Mouse (Mus musculus) ovary, postnatal 10 days (tissue): ENCODE results near the gene Stard3.
"Not testable (repeated sequence)": the region's sequence is repeated elsewhere in the genome, so short reads cannot be mapped to it uniquely, and the experiment has no call there.

Source experiments
- DNase-seq: peaks from one replicate; pipeline ENCODE4 v3.0.0; 2022; ENCODE audit warnings: low spot score

The Stard3 gene

DNA sequence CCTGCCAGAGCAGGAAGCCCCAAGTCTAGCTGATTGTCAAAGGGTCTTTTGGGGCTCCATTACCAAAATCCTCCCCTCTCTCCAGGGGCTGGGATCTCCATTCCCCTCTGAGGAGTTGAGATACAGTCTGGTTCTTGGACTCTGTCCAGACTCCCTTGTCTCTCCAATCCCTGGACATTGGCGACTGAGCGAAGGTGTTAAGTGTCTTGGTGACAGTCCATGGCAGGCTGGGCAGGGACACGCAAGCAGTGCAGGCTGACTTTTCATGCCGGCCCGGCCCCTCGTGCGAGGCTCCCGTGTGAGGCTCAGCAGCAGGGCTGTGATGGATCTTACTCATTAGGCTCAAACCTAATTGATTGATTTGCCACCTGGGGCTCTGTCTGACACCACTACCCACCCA, 16.1 kb downstream of the Stard3 start:
- no peak for DNase-seq

DNA sequence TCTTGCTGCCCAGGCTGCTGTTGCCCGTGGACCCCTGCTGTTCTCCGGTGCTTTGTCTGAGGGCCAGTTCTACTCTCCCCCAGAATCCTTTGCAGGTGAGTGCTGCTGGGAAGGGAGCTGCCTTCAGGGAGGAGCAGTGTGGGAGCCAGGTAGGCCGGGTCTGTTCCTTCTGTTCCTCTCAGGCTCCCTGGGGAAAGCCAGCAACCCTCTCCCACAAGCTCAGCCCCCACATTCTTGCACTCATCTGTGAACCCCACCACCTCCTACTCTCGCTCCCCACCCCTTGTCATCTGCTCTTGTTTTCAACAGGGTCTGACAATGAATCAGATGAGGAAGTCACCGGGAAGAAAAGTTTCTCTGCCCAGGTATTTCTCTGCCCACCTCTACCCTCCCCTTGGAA, 18.6 kb downstream of the Stard3 start:
- no peak for DNase-seq

DNA sequence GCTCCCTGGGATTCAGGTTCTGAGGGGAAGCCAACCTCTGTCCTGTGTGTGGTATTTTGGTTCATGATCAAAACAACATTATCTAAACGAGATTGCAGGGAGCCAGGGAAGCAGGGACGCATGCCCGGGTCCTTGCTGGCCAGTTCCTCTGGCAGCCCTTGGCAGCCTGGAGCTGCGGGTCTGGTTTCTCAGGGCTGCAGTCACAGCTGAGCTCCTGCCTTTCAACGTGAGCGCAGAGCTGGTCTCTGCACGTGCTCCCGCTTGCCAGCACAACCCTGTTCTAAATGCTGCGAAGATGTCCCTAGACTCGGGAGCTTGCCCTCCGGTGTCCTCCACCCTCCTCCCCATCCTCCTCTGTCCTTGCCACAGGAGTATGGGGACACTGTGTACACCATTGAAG, 19.6 kb downstream of the Stard3 start:
- DNase-seq: no peak

DNA sequence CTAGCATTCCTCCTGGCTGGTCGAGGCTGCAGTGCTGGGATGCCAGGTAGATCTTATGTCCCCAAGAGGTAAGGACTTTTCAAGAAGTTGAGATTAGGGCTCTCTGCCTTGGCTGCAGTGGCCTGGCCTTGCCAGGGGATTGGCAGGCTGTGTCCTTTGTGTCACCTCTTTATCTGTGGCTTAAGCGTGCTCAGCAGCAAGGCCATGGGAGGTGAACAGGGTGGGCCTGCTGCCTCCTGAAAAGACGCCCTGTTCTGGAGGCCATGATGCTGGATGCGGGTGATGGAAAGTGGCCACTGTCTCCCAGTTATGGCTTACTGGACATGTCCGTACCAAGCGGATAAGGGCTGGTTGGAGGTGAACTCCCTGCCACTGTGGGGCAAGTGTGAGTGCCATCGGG, 21.2 kb downstream of the Stard3 start:
- no peak for DNase-seq

DNA sequence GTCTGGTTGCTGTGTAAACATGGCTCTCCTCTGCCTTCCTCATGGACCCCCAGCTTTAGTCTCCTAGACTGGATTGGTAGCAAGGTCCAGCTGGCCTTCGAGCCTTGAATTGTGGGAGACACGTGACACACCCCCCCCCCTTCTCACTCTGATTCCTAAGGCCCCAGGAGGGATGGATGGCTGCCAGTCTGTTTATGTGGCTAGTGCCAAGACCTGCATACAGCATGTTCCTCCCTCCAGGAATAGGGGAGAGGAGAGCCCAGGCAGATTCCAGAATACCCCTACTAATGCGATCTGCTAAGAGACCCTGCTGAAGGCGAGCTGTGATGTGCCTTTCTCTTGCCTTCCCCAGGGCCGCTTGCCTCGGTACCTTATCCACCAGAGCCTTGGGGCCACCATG, 21.9 kb downstream of the Stard3 start:
- DNase-seq: no peak

DNA sequence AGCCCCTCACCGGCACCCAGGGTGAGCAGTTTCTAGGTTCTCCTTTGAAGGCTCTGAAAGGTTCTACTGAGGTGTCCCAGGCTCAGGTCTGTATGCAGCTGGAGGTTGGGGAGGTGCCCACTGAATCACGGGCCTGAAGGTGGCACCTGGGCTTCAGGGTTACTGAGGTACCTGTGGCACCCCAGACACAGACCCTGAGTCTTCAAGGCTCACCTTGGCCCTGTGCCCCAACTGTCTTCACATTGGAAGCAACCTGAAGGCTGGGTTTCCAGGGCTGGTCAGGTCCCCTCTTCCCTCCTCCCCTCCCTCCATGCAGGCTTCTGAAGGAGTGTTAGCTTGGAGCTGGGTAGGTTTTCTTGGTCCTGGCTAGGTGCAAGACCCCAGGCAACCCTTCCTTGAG, 23.5 kb downstream of the Stard3 start:
- no peak for DNase-seq

DNA sequence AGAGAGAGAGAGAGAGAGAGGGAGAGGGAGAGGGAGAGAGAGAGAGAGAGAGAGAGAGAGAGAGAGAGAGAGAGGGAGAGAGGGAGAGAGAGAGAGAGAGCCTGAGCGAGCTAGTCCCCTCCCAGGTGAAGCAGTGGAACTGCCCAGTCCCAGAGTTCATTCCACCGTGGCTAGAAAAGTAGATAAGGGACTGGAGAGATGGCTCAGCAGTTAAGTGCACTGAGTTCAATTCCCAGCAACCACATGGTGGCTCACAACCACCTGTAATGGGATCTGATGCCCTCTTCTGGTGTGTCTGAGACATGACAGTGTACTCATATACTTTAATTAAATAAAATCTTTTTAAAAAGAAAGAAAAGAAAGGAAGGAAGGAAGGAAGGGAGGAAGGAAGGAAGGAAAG, 24.2 kb downstream of the Stard3 start:
- not testable (repeated sequence) for DNase-seq

DNA sequence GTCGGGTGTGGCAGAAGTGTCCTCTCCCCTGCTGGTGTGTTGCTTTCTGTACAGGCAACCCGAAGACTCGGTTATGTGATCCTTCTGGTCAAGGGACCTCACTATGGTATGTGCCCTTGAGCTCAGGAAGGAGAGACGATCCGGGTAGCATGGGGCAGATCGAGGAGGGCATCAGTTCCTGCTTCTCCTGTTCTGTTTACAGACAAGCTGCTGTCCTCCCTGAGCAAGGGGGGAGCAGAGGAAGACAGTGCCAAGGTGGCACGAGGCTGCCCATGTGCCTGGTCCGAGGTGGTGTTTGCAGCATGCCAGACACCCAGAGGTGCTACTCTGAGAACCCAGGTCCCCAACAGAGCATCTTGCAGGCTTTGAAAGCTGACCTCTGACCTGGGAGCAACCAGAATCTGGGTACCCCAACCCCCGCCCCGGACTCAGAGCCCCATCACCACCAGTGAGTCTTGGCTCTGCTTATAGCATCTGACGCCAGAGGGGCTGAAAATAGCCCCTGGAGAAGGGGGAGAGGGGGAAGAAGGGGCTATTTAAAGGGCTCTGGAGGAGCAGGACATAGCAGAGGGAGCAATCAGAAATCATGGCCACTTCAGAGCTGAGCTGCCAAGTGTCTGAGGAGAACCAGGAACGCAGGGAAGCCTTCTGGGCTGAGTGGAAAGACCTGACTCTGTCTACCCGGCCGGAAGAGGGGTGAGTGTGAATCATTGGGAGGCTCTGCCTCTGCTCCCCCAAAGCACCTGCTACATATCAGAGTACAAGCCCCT, 25.3 kb downstream of the Stard3 start, which contains the start of gene Tcap:
Gene Tcap, plus strand, starts transcription at position 551 of the 770 bp plus-strand sequence.
- no peak for DNase-seq

DNA sequence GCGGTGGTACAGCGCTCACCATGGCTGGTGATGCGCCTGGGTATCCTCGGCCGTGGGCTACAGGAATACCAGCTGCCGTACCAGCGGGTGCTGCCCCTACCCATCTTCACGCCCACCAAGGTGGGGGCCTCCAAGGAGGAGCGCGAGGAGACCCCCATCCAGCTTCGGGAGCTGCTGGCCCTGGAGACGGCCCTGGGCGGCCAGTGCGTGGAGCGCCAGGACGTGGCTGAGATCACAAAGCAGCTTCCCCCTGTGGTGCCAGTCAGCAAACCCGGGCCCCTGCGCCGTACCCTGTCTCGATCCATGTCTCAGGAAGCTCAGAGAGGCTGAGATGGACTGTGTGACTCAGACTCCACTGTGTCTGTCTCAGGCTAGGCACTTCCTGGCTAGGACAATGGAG, 26.0 kb downstream of the Stard3 start:
- DNase-seq: no peak

DNA sequence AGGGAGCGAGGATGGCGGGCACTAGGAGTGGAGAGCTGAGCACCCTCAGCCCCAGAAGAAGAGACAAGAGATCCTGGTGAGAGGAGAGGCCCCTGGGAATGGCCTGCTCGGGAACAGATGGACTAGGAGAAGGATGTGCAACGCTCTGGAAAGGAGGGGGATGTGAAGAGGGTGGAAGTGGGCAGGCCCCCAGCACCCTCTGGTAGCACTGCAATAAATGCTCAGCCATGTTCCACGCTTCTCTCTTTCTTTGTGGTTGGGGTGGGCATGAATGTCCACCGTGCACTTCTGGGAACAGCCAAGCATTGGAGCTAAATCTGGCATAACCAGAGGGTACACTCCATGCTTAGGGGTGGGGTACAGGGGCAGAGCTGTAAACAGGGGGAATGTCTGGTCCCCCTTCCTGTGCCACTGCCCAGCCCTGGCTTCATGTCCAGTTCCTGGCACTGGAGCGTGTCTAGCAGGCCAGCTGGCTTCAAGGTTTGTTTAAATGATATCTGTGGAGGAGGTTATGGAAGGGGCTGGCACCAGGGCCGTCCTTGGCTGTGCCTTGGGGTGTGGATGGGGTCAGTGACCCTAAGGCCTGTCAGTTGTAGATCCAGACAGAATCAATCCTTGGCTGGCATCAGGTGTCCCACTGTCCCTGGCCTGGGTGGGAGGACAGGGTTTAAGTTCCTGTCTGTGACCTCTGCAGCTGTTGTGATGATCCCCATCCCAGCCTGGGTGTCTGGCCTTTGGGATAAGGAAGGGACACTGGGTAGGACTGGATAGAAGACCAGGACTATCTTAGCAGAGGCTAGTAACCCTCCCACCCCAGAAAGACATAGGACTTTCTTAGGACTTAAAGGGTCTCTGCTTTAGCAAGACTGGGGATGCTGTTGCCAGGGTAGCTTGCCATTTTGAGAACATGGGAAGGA, 26.8 kb downstream of the Stard3 start:
- no peak for DNase-seq

DNA sequence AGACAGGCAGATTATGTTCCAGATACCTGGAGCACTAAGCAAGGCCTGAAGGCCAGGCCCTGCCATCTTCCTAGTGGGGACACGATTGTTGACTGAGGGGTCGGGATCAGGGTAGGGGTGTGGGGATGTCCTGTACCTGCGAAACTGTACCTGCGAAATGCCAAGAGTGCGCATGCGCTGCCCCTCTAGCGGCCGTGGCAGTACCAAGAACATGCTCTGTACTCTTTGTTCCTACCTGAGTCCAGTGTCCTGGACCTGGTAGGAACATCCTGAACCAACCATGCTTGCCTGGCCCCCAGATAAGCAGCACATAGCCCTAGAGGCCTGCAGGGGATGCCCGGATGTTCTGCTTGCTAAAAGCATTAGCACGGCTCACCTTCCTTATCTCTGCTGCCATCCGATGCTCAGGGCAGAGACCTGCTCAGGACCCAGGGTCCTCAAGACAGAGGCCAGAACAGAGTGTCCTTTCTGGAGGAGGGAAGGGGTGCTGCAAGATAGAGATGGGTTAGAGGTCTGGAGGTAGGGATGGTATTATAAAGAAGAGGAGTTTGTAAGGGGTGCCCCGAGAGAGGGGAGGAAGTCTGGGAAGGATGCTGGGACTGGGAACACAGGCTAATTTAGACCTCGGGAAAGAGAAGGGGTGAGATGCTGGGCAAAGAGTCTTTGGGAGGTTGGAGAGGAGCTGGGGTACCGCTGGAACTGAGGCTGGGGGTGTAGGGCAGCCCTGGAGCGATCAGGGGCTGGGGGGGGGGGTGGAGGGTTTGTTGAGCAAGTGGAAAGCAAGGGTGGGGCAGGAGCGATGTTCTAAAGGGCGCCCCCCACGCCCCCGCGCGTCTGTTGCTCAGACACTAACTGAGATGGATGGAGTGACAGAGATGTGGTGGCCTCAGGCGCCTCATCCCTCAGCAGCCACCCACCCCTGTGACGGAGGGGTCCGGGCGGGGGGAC, 27.7 kb downstream of the Stard3 start, which contains the start of gene Pnmt:
Gene Pnmt, plus strand, starts transcription at position 813 of the 948 bp plus-strand sequence.
- DNase-seq: no peak

DNA sequence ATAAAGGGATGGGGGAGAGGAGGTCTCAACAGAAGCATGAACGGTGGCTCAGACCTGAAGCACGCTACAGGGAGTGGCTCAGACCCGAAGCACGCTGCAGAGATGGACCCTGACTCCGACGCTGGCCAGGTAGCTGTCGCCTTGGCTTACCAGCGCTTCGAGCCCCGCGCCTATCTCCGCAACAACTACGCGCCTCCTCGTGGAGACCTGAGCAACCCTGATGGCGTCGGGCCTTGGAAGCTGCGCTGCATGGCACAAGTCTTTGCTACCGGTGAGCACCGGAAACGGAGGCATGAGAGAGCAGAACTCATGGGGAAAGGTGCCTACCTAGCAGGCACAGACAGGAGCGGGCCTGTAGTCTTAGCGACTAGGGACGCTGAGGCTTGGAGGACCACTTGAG, 28.4 kb downstream of the Stard3 start:
- no peak for DNase-seq

DNA sequence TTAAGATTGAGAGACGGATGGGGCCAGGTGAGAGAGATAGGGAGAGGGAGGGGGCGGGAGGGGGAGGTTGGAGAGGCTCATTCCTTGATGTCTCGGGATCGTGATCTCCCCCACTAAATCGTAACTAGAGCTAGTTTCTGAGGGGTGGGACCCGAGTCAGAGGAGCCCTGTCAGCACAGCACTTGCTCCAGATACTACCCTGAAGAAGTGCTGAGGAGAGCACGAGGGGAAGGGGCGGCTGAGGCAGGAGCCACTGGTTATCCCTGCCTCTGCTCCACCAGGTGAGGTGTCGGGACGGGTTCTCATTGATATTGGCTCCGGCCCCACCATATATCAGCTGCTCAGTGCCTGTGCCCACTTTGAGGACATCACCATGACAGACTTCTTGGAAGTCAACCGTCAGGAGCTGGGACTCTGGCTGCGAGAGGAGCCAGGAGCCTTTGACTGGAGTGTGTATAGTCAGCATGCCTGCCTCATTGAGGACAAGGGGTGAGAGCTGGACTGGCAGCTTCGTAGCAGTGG, 28.9 kb downstream of the Stard3 start:
- DNase-seq: no peak

DNA sequence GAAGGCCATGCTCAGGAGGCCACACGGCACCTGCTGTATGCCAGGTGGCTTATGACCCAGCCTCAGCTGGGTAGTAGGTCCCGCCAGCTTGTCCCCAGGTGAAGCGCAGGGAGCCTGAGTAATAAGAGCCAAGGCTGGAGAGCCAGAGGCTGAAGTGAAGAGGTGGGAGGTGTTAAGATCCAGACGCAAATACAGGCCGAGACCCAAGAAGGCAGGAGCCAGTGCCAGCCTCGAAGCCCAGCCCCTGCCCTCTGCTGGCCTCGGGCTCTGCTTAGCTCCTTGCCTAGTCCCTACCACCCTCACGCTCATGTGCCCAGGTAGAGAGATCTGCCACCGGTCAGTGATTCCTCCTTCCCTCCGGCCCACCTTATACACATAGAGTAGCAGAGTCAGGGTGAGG, 30.1 kb downstream of the Stard3 start:
- DNase-seq: no peak

DNA sequence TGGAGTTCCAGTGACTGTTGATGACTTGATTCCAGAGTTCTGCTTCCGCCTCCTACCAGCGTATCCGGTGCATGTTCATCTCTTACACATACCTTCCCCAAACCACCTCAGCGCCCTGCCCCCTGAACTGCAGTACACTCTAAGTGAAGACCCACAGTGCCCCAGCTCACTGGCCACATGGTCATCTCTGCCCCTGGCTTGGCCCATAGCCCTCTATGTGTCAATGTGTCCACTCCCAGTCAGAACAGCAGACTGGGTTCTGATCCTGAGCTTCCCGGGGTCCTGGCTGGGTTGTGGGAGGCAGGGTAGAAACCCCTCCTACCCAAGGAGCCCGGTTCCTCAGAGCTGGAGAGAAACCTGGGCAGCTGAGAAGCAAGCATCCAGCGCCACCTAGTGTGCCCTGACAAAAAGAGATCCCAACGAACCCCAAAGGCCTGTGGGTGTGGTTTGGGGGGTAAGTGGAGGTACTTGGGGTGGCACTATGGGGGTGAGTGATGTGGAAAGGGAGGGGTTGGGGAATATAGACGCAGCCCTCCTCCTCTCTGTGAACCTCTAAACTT, 31.1 kb downstream of the Stard3 start:
- DNase-seq: no peak

DNA sequence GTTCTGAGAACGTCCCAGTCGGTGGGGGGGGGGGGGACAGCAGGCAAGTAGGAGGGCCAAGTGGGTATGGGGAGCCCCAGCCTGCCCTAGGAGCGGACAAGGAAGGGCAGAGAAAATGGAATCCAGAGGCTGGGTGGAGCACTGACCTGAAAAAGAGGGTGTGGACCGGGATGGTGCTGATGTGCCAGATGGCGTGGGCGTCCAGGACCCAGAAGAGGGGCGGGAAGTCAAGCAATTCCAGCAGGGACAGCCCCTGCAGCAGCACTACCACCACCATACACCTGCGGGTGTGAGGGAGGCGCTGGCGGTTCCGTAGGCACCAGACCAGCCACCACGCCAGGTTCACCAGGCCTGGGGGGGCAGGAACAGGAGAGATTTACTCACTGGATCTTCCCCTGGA, 32.0 kb downstream of the Stard3 start:
- DNase-seq: no peak

DNA sequence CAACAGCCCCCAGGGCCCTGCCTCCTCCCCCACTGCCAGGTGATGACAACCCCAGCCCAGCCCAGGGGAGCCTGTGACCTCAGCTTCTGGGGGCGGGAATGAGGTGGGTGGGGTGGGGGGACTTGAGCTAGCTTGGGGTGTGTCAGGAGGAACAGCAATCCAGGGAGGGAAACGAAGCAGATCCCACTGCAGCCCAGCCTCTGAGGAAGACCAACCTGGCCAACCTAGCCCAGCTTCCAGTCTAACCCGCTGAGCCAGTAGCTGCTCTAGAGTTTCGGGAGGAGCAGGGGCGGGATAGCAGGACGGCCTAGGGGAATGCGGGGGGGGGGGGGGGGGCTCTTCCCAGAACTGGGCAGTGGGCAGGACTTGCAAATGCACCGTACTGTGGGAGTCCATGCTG, 33.9 kb downstream of the Stard3 start:
- no peak for DNase-seq

DNA sequence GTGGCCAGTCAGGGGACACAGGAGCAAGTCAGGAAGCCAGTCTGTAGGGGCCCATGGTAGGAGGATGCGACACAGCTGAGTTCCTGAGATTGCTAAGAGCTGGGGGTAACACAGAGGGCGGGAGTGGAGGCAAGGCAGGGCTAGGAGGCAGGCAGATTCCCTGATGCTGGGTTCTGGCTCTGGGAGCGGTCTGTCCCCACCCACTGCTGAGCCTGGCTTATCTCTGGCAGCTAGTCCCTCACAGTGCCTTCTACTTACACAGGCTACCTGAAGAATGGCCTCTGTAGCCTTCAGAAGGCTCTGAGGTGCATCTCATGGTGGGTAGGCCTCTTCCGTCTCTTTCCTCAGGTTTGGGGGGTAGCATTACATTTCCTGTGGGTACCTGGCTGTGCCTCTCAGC, 34.5 kb downstream of the Stard3 start:
- DNase-seq: no peak

DNA sequence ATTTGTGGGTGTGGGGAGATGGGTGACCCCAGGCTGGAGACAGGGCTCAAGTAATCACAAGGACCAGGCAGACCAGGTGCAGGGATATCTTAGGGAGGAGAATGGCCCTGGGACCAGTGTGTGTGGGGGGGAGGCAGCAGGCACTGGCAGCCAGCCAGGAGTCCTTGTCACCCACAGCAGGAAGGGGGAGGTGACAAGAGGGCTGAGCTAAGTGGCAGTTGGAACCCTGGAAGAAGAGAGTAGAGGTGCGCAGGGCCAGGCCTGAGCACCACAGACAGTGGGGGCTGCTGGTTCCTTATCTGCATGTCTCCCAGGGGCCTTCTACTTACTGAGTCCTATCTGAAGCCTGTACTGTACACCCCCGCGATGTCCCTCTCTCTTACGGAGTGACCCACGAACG, 35.1 kb downstream of the Stard3 start:
- DNase-seq: no peak

DNA sequence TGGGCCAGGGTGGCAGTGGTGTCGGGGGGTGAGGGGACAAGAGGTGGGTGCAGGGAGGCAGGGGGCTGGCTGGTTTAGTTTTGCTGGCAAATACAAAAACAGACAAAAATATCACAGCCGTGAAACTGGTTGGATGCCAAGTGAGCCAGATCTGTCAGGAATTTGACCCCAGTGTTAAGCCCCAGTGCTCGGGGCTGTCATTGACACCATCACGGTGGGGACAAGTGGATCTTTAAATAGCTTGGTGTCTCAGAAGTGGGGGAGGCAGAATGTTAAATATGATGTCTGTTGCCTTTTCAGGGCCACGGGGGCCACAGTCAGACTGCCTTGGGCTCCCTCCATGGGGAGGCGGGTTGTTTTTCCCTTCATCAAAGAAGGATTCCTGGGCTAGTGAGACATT, 36.1 kb downstream of the Stard3 start:
- no peak for DNase-seq

DNA sequence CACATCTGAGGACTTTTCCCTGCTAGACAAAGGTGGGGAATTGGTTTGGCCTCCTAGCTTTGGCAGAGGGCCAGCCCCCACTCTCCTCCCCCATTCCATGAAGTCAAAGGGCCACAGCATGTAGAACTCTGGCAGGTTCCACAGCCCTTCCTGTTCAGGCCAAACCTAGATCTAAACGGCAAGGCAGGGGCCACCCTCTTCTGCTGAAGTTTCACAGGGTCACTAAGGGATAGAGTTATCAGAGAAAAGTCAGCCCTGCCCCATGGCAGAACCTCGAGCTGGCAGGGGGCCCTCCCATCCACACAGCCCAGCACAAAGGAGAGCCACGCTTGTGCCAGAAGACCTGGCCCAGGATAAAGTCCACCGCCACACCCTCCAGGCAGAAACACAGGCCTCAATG, 36.9 kb downstream of the Stard3 start:
- no peak for DNase-seq

DNA sequence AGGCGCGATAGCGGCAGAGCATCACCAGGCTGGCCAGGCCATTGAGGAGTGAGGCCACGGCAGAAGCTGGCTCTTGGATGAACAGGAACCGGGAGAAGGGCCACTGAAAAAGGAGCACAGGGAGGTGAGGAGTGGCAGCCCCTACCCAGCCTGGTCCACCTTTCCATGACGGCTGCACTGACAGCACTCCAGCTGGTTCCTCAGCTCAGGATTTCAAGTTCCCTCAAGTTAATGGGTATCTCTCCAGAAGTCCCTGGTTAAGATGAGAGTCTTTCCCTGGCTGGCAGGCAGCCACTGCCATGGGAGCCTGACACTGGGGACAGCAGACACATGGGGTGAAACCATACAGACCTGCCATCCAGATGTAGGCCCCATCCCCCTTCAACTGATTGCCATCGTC, 39.8 kb downstream of the Stard3 start:
- DNase-seq: no peak
